Mouse (Mus musculus) megakaryocyte progenitor cell, adult 5-6 weeks (primary cell): ENCODE data around the gene Myo16. TPM values are rescaled to one million over a fixed set of nuclear protein-coding genes. Genes with fewer than 3 reads are reported as not detected.
A peak's percentile ranks its signal among the peaks of the same experiment; 100 is the strongest.

ENCODE experiments used
- ATAC-seq: replicated peaks from 2 replicates; pipeline ENCODE4 v1.8.0; 2016; ENCODE audit warnings: mild to moderate bottlenecking, moderate TSS enrichment, inconsistent platforms; ENCODE audit not compliant: poor library complexity
- total RNA-seq, 2 experiments: library from RNA; stranded (forward) in 1 of 2; stranded (reverse) in 1 of 2; fragments of 157-497, 149-512 nt in 1 of 2; fragments of 200-1000 nt in 1 of 2; gene quantifications; 2 replicates each; pipeline versions ENCODE4 v1.2.3 to v1.2.4; 2015 to 2017

Myo16 gene
- total RNA-seq, 2 experiments from 2014 or later = not detected

DNA sequence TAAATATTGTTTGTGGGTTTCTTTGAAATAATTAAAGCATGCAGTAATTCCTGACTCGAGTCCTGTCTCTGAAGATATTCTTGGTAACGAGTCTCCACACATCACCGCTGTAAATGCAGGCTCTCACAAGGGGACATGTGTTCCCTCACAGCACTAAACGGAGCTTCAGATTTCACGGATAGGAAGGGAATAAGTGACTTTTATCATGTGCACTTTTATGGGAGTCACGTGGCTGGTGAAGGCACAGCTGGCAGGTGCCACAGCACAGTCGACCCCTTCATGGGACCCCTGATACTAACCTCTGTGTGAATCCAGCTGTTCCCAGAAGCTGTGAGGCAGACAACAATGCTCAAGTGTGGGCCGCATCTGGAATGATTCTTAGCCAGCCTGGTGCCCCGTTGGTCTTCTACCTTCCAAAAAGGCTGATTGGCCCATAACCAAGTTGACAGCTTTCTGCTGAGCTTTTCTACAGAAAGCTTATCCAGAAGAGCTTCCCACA is 304.5 kb downstream of the Myo16 start:
- no peak for ATAC-seq

DNA sequence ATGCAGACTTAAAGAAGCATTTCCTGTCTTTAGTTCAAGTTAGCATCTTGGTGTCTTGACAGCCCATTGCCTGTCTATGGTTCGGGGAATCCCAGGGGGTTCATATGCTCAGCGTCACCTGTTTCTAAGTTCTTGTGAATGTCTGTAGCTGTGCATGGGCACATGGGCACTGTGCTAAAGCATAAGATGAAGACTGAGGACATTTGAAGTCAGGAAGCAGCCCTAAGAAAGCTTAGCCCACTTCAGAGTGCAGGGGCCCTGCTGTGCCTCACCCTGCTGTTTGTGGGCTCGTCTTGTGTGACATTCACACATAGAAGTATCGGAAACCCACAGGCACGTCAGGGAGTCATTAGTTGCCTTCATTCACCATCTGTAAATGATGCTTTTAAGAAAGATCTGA is 308.6 kb downstream of the Myo16 start:
- ATAC-seq = no peak

DNA sequence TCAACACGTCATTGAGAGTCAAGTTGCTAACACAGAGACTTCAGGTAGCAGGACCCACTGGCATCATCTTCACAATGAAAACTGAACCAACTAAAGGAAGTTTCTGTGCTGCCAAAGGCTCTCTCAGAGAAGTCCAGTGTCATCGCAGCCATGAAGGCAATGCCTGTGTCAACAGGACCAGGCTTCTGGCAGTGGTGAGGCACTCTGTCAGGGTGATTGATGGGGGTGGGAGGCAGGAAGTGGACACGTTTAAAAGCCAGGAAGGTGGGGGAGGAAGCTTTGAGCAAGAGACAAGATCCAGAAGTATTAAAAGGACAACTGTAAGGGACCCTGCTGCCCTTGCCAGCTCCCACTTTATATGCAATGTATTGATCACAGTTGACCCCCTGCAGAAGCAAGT is 314.8 kb downstream of the Myo16 start:
- no peak for ATAC-seq

DNA sequence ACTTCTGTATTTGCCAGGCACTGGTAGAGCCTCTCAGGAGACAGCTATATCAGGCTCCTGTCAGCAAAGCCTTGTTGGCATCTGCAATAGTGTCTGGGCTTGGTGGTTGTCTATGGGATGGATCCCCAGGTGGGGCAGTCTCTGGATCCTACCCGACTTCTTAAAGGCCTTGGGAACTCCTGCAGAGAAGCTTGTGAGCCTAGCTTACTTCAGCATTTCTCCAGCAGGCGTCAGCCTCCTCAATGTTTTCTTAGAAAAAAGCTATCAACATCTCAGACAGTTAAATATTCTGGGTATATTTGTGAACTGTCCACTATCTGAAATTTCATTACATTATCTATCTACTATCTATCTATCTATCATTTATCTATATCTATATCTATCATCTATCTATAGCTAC is 315.9 kb downstream of the Myo16 start:
- no peak for ATAC-seq

DNA sequence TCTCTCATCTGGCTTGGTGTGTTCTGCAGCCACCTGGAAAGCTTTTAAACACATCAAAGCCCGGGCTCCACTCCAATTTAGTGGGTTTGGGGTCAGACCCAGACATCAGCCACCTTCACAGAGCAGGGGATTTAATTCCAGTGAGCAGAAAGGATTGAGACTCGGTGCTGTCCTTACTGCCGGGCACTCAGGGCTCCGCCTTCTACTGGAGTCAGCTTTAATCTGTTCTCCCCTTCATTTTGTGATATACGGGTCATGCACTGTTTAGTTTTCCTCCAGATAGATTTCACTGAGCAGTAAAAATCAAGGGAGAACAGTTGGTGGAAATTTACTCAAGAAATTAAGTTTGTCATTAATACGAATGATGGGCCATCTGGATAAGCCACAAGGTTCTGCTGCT is 316.6 kb downstream of the Myo16 start:
- no peak for ATAC-seq

DNA sequence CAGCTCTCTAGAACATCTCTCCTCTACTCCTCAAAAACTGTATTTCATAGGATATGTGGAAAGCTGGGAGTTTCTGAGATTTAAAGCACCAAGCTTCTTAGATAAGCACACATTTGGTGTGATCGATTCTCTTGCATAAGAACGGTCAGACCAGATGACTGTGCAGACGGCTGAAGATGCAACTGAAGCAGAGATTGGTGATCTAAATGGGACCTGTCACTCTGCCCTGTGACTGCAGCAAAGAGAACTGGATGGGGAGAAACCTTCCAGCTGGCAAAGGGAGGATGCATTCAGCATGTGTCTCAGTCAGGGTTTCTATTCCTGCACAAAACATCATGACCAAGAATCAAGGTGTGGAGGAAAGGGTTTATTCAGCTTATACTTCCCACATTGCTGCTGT is 318.7 kb downstream of the Myo16 start:
- ATAC-seq = no peak

DNA sequence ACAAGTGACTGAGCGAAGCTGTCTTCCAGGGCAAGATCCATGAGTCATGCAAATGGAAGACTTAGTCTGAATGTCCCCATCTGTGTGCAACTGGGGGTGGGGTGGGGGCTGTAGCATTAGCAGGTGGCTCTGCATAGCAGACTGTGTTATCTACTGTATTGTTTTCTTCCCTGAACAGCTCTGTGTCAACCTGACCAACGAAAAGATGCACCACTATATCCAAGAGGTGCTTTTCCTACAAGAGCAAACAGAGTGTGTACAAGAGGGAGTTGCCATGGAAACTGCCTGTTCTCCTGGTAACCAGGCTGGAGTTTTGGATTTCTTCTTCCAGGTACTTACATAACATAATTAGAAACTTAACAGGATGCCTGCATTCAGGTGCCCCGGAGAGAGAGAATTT is 320.7 kb downstream of the Myo16 start:
- ATAC-seq = no peak

DNA sequence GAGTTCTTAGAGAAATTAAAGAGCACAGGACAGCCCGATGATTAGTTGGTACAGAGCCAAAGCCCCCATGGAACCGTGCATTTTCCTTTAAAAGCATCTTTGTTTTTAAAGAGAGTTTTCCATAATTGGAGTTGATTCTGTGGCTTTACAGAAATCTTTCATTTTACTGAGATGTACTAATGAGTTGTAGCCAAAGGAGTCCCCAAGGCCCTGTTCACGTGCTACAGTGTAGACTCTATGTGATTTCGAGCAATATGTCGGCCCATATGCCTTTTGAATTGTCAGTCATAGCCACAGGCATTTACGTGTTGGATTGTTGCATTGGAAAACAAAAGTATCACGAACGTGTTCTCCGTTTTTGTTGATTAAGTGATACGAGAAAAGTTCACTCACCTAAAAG is 325.3 kb downstream of the Myo16 start:
- no peak for ATAC-seq

DNA sequence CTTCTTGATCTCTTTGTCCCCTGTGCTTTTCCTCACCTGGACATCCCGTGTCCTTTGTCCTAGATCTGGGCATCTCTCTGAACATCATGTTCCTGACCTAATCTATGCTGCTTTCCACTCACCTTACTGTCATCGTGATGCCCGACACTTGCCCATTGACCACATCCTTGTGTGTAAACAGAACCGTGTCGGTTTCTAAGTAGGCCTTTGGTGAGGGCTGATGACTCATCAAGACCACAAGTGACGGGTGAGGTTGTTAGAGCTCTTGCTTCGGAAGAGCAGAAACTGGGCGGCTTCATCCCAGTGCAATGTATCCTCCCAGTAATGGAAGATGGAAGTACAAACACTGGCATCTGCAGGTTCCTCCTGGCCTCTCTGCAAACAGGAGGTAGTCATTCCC is 327.1 kb downstream of the Myo16 start:
- peak; percentile 71 for ATAC-seq

DNA sequence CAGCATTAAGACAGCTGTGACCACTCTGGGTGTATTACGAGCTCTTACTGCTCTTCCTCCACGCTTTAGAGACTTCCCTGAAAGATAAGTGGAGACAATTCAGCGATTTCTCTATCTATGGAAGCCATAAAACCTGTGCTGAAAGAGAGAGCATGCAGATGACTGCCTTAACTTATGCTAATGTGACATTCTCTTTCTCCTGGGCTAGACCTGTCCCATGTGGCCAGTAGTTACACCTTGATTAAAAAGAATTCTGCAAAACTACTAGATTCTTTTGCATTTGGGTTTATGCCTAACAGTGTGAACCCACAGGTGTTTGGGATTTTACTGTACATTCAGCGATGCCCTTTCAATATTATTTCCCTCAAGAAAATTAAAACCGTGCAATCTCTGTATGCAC is 328.4 kb downstream of the Myo16 start:
- no peak for ATAC-seq

DNA sequence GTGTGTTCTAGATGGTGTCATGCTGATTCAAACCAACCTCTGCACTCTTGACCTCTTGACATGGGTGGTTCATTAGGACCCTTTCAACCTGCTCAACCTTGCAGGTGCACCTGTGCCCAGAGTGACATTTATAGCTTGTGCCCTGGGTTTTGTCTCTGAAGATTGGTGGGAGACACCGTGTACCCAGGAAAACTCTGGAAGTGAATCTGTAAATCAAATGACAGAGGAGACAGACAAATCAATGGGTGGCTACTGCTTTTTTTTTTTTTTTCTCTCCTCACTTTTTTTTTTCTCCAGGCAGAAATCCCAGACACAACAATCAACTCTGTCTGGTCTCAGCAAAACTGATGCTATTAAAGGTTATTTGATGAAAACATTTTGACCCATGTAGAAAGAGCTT is 329.2 kb downstream of the Myo16 start:
- no peak for ATAC-seq

DNA sequence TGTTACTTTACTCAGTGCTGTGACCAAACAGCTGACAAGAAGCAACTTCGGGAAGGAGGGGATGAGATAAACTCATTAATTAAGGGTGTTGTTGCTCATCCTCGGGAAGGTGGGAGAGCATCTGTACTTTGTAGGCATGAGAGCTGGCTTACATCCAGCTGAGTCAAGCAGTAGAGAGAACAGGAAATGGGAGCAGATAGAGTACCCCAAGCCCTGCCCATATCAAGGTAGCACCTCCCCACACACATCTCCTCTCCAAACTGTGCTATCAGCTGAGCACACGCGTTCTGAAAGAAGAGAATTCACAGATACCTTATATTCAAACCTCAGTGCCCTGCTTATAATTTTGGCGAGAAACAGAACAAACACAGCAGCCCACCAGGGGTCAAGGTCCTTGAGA is 330.1 kb downstream of the Myo16 start:
- peak; percentile 81 for ATAC-seq

DNA sequence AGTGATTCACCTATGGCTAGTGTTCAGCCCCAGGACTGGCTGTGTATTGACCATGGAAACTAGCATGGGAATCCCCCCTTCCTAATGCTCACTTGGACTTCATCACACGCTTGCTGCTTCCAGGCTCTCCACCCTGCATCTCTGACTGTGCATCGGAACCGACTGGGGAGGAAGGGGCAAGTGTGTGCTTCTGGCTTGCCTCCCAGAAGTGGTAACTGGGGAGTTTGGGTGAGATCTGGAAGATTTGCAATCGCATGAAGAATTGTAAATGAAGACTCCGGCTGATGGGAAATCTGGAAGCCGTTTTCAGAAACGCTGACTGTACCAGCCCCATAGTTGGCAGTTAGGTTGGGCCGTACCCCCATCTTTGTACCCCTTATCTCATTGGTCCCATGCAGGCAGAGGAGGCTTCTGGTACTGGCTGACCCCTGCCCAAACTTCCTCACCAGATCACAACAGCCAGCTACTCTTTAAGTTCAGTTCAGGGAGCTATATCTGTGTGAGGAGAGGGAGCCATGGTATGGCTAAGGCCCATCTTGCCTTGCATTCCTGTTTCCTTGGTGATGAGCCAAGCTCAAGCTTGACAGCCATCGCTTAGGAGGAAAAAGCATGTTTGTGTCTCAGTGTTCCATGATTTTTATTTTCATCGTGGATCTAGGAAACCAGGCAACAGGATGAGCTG is 336.2 kb downstream of the Myo16 start:
- no peak for ATAC-seq

DNA sequence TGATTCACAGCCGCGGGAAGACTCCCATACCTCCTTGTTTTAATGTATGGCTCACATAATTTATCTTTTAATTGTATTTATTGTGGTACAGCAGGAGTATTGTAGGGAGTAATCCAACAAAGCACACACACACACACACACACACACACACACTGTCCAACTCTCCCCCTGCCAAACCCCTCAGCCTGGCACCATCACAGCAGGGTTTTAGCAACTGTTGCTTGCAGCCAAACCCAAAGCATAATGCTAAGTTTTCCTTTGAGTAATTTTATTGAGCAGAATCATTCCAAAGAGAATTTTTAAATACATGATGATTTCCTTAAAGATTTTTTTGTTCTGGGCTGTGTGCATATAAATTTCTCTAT is 336.7 kb downstream of the Myo16 start:
- no peak for ATAC-seq

DNA sequence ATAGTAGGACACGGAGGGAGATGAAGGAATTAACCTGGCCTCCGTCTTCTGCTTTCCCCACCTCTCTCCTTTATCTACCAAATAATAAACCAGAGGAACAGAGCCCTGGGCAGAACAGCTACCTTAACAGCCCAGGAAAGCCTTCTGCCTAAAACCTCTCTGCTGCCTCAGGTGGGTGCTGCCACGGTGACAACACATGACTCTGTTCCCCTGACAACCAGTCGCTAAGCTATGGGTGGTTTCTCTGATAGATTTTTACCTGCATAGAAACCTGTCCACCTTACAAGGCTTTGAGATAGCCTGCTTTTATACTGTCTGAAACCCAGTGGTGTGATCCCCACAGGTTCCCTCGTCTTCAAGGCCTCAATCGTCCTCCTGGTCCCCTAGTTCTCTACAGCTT is 337.2 kb downstream of the Myo16 start:
- ATAC-seq = no peak

DNA sequence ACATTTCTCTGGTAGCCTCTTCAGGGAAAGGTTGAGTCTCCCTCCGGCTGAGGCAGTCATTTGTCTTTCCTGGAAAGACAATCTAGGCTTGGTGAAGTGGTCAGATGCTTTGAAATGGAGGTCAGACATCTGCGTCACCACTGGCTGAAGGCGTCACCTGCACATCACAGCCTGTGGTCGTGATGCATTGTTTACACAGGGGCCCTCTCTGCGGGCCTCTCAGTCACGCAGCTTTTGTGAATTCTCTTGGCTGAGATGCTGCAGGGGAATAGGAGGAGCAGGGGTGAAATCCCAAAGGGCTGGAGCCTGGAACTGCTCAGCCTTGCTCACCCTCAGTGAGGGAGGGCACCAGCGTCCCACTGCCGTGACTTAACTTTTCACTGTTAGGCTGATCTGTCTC is 346.1 kb downstream of the Myo16 start:
- ATAC-seq = no peak

DNA sequence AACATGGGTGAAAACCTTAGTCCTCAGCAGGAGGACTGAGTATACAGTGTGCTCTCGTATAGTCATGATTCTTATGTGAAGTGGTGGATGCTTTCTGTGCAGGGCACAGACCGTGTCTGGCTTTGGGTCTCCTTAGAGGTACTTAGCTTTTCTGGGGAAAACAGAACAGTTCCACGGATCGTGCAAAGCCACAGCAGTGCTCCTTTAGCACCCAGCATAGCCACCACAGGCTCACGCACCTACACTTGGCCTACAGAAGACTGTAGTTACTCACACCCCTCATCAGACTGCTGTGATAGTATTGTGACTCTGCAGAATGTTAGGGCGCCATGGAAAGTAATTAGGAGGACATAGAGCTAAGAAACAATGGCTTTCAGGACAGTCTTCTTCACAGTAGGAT is 346.8 kb downstream of the Myo16 start:
- no peak for ATAC-seq

DNA sequence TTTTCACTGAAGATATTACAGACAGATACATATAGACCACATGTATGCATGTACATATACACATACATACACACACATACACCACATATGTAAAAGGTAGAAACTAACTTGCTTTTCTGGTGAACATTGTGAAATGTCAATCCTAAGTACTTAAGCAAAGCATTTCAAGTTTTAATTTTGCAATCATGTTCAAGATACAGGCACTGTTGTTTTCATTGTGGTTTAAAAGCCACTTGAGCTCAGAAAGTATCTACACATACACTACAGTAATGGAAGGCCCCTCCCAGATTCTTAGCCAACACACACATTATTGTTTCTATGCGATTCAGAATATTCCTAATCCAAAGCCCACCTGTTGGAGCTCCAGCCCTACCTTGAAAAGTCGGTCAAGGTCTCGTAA is 348.0 kb downstream of the Myo16 start:
- ATAC-seq = no peak

DNA sequence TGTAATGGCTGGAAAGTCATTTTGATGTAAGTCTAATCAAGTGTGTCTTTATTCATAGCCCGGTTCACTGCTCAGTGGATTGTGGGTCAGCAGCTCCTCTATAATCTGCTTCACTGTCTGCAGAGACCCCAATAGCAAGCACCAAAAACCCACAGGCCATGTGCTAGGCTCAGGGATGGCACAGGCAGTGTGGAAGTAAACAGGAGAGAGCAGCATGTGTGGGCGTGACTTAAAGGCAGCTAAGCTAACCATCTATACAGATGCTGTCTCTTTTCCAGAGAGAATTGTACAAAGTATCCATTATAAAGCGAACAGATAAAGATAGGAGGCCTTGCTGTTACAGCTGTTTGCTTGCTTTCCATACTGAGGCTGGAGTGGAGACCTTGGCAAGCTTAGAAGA is 358.4 kb downstream of the Myo16 start:
- no peak for ATAC-seq

DNA sequence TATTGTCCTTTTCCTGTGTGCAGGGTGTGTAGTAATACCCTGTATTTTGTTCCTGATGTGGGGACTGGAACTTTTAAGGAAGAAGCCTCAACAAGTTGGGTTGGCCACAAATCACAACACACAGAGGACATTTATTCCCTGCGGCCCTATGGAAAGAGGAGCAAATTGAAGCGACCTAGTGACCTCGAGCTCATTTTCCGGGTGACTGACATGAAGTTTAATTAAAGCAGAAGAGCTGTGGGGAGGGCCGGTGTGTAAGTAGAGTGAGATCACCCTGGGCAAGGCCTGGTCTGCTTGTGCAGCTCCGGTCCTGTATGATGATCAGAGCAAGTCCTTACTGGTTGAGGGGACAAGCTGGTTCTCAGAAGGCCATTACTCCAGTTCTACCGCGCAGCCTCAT is 363.7 kb downstream of the Myo16 start:
- ATAC-seq = no peak

DNA sequence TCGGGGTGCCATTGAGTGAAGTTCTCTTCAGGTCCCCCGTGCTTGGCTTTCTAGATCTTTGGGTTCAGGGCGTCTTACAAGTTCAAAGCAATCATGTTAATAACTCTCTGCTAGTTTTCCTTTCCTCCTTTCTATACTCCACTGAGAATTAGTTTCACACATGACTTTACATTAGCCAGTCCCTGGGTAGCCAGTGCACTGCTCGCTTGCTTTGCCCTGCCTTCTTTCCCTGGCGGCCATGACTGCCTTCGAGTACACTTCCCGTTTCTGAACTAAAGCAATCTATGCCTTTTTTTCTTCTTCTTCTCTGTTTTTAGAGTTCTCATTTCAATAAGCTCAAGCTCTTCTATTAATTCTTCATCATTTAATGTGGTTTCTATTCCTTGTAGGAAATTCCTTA is 365.6 kb downstream of the Myo16 start:
- peak; percentile 64; the same call in 1 of the 2 replicates for ATAC-seq

DNA sequence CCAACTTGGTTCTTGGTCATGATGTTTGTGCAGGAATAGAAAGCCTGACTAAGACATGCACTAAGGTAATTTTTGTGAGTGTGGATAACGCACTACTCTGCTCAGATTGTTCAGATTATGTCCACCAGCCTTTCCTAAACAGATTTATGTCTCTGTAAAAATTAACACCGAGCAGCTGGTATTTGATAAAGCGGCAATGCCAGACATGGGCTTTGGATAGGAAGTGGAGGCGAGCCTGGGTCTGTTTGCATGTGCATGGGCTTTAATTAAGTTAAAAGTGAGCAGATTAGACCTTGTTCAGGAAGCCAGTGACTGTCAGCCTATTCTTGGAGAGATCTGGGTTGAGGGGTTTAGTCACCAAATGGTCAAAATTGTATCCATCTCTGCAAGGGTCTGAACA is 367.8 kb downstream of the Myo16 start:
- no peak for ATAC-seq

DNA sequence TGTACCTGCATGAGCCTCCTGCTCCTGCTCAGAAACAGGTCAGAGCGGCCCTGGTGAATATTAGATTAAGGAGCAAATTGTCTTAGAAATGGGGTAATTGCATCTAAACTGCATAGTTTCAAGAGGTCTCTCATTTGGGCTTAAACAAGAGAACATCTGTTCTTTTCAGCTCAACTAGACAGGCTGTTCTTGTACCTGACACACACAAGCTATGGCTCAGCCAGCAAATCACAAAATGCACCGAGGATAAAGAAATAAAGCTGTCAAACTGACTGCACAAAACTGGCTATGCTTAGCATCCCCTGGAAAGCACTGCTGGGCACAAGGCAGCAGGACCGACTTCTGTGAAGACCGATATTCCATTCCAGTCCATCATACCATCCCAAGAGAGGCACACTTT is 372.0 kb downstream of the Myo16 start:
- no peak for ATAC-seq
